Mouse (Mus musculus): ENCODE measurements around the gene Dnajc11. TPM values are rescaled to one million over a fixed set of nuclear protein-coding genes. Genes with fewer than 3 reads are reported as not detected.

Dnajc11 gene
- polyA plus RNA-seq, 1 experiment: 7.6 TPM

DNA sequence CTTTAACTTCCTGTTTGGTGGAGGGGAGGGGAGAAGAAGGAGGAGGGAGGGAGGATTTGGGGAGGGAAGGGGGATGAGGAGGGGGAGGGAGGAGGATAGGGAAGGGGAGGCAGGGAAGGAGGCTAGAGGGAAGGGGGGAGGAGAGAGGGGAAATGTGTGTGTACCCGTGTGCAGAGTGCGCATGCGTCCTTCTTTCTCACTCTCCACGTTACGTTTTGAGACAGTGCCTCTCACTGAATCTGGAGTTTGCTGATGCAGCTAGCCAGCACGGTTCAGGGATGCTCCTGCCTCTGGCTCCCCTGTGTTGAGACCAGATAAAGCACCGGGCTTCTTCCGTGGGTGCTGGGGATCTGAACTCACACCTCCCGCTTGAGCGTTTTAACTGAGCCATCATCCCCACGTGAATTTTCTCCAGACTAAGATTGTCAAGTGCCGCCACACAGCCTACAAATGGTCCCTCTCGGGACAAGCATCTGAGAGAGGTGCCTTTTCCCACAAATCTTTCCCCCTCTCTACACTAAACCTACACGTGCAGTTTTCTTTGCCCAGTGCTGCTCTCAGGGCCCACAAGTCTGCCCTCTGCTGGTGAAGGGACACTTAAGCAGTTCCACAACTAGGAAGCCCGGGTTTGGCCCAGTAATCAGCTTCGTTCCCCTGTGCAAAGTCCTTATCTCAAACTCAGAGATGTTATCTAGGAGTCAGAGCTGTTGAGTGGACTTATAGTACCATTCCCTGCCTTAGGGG, 13.4 kb upstream of the Dnajc11 start:
- TF ChIP-seq GATA1 (IDR thresholded peaks at IDR 0.05; ENCODE audit: low read length): no peak
- TF ChIP-seq TAL1 (IDR thresholded peaks at IDR 0.05; ENCODE audit: low read length): no peak
- peaks cover 30% of the 10 kb centered on the region for H3K9me3 ChIP-seq (ENCODE audit: control insufficient read depth, low read length)
- H3K4me3 ChIP-seq (replicated peaks): peak overlapping the region; percentile 39
- H3K27me3 ChIP-seq (ENCODE audit: control insufficient read depth): peaks cover 7% of the 10 kb centered on the region
- no peaks in the 10 kb centered on the region; the same call in 1 of the 2 replicates for H3K36me3 ChIP-seq (ENCODE audit: control insufficient read depth)
- H3K4me1 ChIP-seq (ENCODE audit: control insufficient read depth): peaks cover 20% of the 10 kb centered on the region

DNA sequence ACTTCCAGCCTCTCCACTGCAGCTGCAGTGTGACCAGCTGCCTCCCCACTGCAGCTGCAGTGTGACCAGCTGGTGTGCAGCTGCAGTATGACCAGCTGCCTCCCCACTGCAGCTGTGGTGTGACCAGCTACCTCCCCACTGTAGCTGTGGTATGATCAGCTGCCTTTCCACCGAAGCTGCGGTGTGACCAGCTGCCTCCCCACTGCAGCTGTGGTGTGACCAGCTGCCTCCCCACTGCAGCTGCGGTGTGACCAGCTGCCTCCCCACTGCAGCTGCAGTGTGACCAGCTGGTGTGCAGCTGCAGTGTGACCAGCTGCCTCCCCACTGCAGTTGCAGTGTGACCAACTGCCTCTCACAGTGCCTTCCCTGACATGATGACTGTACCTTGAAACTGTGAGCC, 11.4 kb upstream of the Dnajc11 start:
- peaks cover 13% of the 10 kb centered on the region for H3K27me3 ChIP-seq (ENCODE audit: control insufficient read depth)
- H3K4me1 ChIP-seq (ENCODE audit: control insufficient read depth): peaks cover 19% of the 10 kb centered on the region
- H3K9me3 ChIP-seq (ENCODE audit: control insufficient read depth, low read length): peaks cover 20% of the 10 kb centered on the region
- H3K36me3 ChIP-seq (ENCODE audit: control insufficient read depth): no peaks in the 10 kb centered on the region; the same call in 1 of the 2 replicates
- TF ChIP-seq TAL1 (IDR thresholded peaks at IDR 0.05; ENCODE audit: low read length): no peak
- no peak for TF ChIP-seq GATA1 (IDR thresholded peaks at IDR 0.05; ENCODE audit: low read length)
- H3K4me3 ChIP-seq (replicated peaks): no peak overlapping the region

DNA sequence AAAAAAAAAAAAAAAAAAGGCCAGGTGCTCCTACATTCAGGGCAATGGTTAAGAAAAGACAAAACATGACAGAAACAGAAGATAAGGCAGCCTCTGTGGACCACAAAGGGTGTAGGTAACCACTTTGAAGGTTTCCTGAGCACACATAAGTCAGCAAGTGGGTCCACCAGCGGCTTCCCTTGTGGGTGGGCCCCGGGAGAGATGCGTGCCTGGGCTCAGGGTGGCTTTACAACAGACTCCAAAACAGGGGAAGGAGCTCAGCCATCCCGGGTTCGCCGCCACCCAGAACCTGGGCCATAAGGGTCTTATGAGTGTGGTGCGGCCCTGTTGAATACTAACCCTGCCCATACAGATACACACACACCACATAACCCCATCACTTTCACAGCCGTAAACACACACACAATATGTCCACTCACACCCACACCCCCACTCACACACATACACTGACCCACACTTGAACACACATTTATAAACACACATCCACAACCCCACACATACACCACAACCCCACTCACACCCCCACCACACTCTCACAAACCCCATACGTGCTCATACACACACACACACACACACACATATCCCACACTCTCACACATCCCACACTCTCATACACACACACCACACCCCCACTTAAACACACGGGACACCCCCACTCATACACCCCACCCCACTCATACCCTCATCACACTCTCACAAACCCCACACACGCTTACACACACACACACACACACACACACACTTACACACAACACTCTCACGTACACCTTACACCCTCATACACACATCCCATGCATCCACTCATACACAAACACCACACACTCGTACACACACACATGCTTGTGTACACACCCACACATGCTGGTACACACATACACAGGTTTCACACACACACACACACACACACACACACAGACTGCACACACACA, 651 bp upstream of the Dnajc11 start:
- H3K9me3 ChIP-seq (ENCODE audit: control insufficient read depth, low read length): no peaks in the 10 kb centered on the region
- H3K4me1 ChIP-seq (ENCODE audit: control insufficient read depth): peaks cover 43% of the 10 kb centered on the region
- H3K27me3 ChIP-seq (ENCODE audit: control insufficient read depth): peaks cover 13% of the 10 kb centered on the region
- no peak for TF ChIP-seq TAL1 (IDR thresholded peaks at IDR 0.05; ENCODE audit: low read length)
- peaks cover 28% of the 10 kb centered on the region for H3K36me3 ChIP-seq (ENCODE audit: control insufficient read depth)
- H3K4me3 ChIP-seq (replicated peaks): peak overlapping the region; percentile 81

DNA sequence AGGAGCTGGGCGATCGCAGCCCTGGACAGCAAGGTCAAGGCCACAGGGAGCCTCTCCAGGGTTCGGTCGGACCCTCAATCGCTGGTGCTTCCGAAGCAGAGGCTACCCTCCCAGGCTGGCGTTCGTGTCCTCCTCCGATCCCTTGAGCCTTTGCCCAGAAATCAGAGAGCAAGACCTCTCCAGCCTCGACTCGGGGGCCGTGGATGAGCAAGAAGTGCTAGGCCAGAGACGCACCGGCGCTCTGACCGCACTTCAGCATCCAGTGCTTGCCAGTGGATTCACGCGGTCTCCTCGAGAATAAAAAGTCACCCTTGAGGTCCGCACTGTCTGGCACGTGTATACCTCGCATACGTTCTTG, 703 bp downstream of the Dnajc11 start:
- peaks cover 42% of the 10 kb centered on the region for H3K36me3 ChIP-seq (ENCODE audit: control insufficient read depth)
- no peak for TF ChIP-seq GATA1 (IDR thresholded peaks at IDR 0.05; ENCODE audit: low read length)
- no peak for TF ChIP-seq TAL1 (IDR thresholded peaks at IDR 0.05; ENCODE audit: low read length)
- H3K4me3 ChIP-seq (replicated peaks): peak overlapping the region; percentile 81
- 0 out of 2 replicates have a peak, but pooled peaks cover under 1% of the 10 kb centered on the region for H3K27me3 ChIP-seq (ENCODE audit: control insufficient read depth)
- H3K4me1 ChIP-seq (ENCODE audit: control insufficient read depth): peaks cover 56% of the 10 kb centered on the region
- H3K9me3 ChIP-seq (ENCODE audit: control insufficient read depth, low read length): no peaks in the 10 kb centered on the region

DNA sequence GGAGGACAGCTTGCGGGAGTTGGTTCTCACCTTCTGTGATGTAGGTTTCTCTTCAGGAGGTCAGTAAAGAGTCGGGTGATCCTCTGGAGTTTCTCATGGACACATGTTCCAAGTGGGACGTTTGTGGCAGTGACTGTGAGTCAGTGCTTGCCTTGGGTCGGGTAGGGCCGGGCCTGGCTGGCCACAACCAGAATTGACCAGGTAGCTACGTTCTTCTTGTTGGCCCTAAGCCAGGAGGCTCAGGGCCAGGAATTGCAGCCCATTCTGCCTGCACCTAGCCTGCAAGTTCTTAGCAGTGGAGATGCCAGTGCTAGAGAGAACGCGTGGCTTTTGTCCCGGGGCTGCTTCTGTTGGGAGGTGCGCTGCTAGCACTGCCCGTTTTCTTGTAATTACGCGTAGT, 4.0 kb downstream of the Dnajc11 start:
- TF ChIP-seq GATA1 (IDR thresholded peaks at IDR 0.05; ENCODE audit: low read length) (no peak), TAL1 (IDR thresholded peaks at IDR 0.05; ENCODE audit: low read length) (no peak)

DNA sequence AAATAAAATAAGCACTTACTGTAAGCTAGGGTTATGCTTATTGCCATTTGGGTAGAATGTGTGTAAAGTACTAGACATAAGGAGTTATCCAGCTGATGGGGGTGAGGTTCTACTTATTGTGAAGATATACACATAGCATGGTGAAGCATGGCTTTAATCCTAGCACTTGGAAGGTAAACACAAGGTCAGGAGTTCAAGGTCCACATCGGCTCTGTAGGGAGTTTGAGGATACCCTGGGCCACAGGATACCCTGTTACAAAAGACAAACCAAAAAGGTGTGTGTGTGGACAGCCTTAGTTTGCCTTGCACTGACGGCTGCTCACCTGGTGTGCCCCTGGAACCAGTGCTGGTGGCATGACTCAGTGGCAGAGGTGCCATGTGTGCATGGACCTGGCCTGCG, 4.6 kb downstream of the Dnajc11 start:
- H3K4me3 ChIP-seq (replicated peaks): no peak overlapping the region
- TF ChIP-seq TAL1 (IDR thresholded peaks at IDR 0.05; ENCODE audit: low read length) (no peak), GATA1 (IDR thresholded peaks at IDR 0.05; ENCODE audit: low read length) (no peak)
- peaks cover 71% of the 10 kb centered on the region for H3K4me1 ChIP-seq (ENCODE audit: control insufficient read depth)
- no peaks in the 10 kb centered on the region for H3K27me3 ChIP-seq (ENCODE audit: control insufficient read depth)
- H3K36me3 ChIP-seq (ENCODE audit: control insufficient read depth): peaks cover 68% of the 10 kb centered on the region
- no peaks in the 10 kb centered on the region for H3K9me3 ChIP-seq (ENCODE audit: control insufficient read depth, low read length)

More for the DNA sequence above, 4.0 kb downstream of the Dnajc11 start:
- Histone ChIP-seq H3K4me1 (ENCODE audit: control insufficient read depth) (peaks cover 77% of the 10 kb centered on the region), H3K4me3 (replicated peaks) (no peak overlapping the region), H3K27me3 (ENCODE audit: control insufficient read depth) (no peaks in the 10 kb centered on the region), H3K36me3 (ENCODE audit: control insufficient read depth) (peaks cover 67% of the 10 kb centered on the region), H3K9me3 (ENCODE audit: control insufficient read depth, low read length) (no peaks in the 10 kb centered on the region)

DNA sequence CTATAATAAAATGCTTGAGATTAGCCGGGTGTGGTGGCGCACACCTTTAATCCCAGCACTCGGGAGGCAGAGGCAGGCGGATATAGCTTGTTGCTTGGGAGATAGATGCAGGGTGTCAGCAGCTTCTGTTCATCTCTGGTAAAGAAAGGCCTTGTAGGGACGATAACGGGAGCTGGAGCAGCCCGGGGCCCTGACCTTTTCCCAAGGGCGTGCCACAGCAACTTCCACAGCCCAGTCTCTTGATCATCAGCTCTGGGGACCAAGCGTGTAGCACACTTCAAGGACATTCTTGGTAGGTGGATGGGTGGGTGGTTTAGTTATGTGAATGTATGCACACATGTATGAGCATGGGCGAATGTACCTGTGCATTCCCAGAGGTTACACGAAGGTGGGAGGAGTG, 12.7 kb downstream of the Dnajc11 start:
- H3K27me3 ChIP-seq (ENCODE audit: control insufficient read depth): no peaks in the 10 kb centered on the region
- TF ChIP-seq GATA1 (IDR thresholded peaks at IDR 0.05; ENCODE audit: low read length): no peak
- peaks cover 83% of the 10 kb centered on the region for H3K36me3 ChIP-seq (ENCODE audit: control insufficient read depth)
- H3K9me3 ChIP-seq (ENCODE audit: control insufficient read depth, low read length): no peaks in the 10 kb centered on the region
- no peak overlapping the region for H3K4me3 ChIP-seq (replicated peaks)
- H3K4me1 ChIP-seq (ENCODE audit: control insufficient read depth): peaks cover 62% of the 10 kb centered on the region

DNA sequence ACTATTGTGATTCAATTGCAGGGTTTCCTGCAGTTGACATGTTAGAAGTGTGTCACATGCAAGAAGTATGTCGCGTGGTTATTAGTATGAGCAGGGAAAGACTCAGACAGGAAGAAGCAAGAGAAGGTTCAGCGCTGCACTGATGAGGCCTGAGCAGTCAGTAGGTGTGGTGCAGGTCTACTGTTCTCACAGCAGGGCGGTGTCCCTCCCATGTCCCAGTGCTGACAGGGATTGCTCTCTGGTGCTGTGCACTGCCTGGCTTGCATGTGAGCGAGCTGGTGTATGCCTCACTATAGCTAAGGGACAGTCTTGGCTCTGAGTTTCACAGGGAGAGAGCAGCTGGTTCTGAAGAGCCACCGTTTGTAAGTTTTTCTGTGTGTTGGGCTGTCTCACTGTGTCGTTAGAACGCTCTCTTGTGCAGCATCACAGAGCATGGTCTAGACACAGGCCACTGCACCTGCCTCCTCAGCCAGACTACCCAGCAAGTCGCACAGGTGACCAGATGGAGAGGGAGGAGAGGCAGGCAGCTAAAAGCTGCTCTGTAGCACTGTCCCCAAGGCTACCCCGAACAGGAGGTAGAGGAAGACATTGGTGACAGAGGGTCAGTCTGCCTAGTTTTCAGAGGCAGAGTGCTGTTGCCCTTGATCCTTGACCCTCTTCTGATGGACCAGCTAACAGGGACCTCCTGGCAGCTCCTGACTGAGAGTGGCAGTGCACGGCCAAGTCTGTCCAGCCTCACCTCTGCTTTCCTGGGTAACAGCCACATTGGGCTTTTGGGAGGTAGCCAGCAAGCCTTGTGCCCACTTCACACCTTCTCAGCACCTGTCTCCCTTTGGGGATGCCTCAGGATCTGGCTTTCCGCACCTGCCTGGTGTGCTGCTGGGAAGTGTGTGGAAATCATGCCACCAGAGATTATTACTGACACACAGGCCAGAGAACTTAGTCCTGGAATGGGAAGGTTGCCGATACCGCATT, 15.3 kb downstream of the Dnajc11 start:
- H3K36me3 ChIP-seq (ENCODE audit: control insufficient read depth): peaks cover 93% of the 10 kb centered on the region
- peaks cover 61% of the 10 kb centered on the region for H3K4me1 ChIP-seq (ENCODE audit: control insufficient read depth)
- no peaks in the 10 kb centered on the region for H3K27me3 ChIP-seq (ENCODE audit: control insufficient read depth)
- no peak overlapping the region for H3K4me3 ChIP-seq (replicated peaks)
- H3K9me3 ChIP-seq (ENCODE audit: control insufficient read depth, low read length): no peaks in the 10 kb centered on the region
- TF ChIP-seq TAL1 (IDR thresholded peaks at IDR 0.05; ENCODE audit: low read length): no peak
- no peak for TF ChIP-seq GATA1 (IDR thresholded peaks at IDR 0.05; ENCODE audit: low read length)

All from erythroblast, embryonic 14.5 days (primary cell).